Mouse (Mus musculus): Measurements from ENCODE around the gene Abcc4. TPM values are rescaled to one million over a fixed set of nuclear protein-coding genes. Genes with fewer than 3 reads are reported as not detected.

The Abcc4 gene
- total RNA-seq, 1 experiment from 2014 or later = 13.3 TPM

DNA sequence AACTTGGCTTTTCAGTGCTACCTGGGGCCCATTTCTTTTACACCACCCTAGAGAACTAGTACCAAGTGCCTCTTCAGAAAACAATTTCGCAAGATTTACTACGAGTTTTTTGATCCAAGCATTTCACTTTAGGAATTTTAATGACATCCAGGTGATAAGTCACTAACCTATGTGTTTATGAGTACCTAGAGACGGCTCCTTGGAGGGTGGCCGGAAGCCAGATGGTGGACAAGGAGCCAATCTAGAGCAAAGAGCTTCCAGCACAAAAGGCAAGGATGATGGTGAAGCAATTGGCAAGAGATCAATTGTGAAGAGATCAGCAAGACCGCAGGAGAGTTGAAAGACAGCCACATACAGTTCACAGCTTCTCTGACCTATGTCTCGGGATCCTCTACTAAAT is 8.7 kb upstream of the Abcc4 start:
- no peak for ATAC-seq (replicated peaks in 1 of 2; ENCODE audit: insufficient read depth in 1 of 2, low FRiP score in 2 of 2, low TSS enrichment in 1 of 2, low read depth in 1 of 2, poor library complexity in 2 of 2, severe bottlenecking in 2 of 2)

DNA sequence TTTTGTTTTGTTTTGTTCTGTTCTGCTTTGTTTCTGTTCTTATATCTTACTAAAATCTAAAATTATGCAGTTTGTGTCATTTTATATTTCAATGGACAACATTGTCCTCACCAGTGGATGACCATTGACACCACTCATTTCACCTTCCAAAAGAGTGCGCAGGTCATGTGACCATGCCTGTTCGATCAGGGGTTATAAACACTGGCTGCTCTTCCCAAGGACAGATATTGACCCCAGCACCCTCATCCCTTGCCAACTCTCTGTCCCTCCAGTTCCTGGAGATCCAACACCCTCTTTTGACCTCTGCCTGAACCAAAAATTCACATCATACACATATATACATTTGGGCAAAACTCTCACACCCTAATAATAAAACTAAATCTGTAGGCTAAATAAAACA is 8.3 kb upstream of the Abcc4 start:
- ATAC-seq (replicated peaks in 1 of 2; ENCODE audit: insufficient read depth in 1 of 2, low FRiP score in 2 of 2, low TSS enrichment in 1 of 2, low read depth in 1 of 2, poor library complexity in 2 of 2, severe bottlenecking in 2 of 2) = no peak

DNA sequence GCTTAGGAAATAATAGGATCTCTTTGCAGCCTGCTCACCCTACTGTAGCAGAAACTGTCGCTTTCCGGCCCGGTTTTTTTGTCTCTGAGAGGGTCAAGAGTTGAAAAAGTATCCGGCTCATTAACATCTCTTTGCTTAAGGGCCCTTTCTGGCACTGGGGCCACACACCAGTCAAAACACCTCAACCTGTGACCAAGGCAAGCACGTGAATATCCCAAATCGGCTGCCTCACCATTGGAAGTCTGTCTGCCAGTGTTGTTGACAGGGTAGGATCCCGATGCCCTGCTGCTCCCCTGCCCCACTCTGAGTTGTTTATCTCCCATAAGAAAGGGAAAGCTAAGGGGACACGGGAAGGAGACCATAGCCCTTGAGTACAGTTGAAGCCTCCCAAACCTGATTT is 7.8 kb upstream of the Abcc4 start:
- no peak for ATAC-seq (replicated peaks in 1 of 2; ENCODE audit: insufficient read depth in 1 of 2, low FRiP score in 2 of 2, low TSS enrichment in 1 of 2, low read depth in 1 of 2, poor library complexity in 2 of 2, severe bottlenecking in 2 of 2)

DNA sequence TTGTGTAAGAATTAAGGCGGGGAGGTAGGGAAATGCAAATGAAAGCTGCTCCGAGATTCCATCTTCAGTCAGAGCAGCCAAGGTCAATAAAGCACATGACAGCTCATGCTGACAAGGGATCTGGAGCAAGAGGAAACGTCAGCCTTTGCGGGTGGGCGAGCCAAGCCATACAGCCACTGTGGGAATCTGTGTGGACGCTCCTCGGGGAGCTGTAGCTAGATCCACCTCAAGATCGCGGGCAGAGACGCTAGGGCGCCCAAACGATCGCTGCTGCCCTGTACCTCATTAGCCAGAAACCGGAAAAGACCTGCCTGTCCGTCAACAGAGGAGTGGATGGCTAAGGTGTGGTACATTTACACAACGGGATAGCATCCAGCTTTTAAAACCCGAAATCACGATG is 7.4 kb upstream of the Abcc4 start:
- peak in 1 of 2 experiments; percentile 14; a peak in 1 of 4 replicates for ATAC-seq (replicated peaks in 1 of 2; ENCODE audit: insufficient read depth in 1 of 2, low FRiP score in 2 of 2, low TSS enrichment in 1 of 2, low read depth in 1 of 2, poor library complexity in 2 of 2, severe bottlenecking in 2 of 2)

DNA sequence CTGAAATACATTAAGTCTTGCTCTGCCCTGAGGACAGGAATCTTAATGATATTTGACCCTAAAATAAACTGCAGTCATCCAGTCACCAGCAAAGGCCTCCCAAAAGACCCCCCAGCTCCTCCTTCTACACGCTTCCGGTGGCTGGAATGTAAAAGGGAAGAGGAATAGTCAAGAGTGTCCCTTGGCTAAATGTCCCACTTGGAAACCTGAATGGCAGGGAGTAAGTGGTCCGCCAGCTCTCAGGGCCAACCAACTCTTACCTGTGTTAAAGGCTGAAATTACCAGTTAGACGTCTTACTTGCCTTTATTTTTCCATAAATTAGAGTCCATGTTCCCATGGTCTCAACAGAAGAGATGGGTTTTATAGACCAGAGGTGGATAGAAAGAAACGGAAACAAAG is 6.9 kb upstream of the Abcc4 start:
- no peak for ATAC-seq (replicated peaks in 1 of 2; ENCODE audit: insufficient read depth in 1 of 2, low FRiP score in 2 of 2, low TSS enrichment in 1 of 2, low read depth in 1 of 2, poor library complexity in 2 of 2, severe bottlenecking in 2 of 2)

DNA sequence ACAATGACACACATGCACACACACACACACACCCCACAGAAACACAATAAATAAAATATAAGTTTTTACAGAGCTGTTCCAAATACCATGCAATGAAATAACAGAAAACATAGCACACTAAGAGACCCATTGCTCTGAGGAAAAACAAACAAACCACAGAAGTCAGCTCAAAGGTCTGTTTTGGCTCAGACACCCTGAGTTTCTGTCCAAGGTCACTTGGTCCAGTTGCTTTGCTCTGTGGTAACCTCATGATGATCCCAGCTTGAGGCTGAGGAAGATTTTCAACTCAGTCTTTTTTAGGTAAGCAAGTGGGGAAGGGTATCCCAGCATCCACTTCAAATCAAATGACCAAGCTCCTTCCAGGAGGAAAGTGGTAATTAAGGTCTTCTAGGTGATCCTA is 4.9 kb upstream of the Abcc4 start:
- ATAC-seq (replicated peaks in 1 of 2; ENCODE audit: insufficient read depth in 1 of 2, low FRiP score in 2 of 2, low TSS enrichment in 1 of 2, low read depth in 1 of 2, poor library complexity in 2 of 2, severe bottlenecking in 2 of 2) = no peak

DNA sequence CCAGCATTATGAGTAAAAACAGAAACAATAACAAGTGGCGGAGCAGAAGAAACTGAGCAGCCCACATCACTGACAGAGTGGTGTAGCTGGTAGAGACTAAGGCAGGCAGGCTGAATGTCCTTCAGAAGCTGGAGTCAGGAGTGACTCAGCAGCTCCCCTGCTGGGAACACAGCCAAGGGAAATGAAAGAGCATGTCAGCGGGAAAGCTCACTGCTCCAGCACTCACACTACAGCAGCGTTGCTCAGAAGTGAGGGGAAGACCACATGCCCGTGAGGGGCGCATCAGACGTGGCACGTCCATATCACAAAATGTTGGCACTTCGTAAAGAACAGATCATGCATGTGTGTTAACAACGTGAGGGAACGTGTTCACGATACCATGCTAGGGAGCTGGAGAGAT is 3.7 kb upstream of the Abcc4 start:
- ATAC-seq (replicated peaks in 1 of 2; ENCODE audit: insufficient read depth in 1 of 2, low FRiP score in 2 of 2, low TSS enrichment in 1 of 2, low read depth in 1 of 2, poor library complexity in 2 of 2, severe bottlenecking in 2 of 2) = peak; percentile 84 to 85

DNA sequence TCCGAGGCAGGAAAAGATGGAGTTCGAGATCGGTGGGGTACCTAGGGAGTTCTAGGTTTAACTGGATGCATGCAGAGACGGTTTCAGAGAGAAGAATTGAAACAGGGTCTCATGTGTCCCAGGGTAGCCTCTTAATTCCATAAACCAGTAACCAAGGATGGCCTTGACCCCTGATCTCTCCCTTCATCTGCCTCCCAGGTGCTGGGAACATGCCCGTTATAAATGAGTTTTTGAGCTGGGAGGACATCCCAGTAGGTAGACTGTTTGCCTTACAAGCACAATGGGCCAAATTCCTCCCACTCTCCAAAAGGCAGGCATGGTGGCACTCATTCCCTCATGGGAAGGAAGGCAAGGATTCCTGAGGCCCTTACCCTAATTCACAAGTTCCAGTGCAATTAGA is 2.1 kb upstream of the Abcc4 start:
- ATAC-seq (replicated peaks in 1 of 2; ENCODE audit: insufficient read depth in 1 of 2, low FRiP score in 2 of 2, low TSS enrichment in 1 of 2, low read depth in 1 of 2, poor library complexity in 2 of 2, severe bottlenecking in 2 of 2) = no peak

DNA sequence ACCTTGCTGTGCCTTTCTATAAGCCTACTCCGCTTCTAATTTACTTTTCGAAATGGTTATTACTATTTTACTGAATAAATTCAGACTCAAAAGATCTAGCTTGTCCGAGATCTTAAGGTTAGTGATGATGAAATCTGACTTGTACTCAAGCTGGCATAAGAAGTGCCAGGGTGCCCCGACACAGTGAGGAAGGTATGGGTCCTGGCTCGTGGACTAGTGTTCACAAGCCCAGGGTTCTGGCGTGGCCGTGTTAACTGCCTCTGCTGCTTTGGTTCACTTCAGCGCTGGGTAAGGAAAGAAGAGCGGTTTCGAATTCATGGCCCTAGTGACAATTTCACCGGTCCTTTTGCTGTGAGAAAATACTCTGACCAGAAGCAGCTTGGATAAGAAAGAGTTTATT is 943 bp upstream of the Abcc4 start:
- no peak for ATAC-seq (replicated peaks in 1 of 2; ENCODE audit: insufficient read depth in 1 of 2, low FRiP score in 2 of 2, low TSS enrichment in 1 of 2, low read depth in 1 of 2, poor library complexity in 2 of 2, severe bottlenecking in 2 of 2)

DNA sequence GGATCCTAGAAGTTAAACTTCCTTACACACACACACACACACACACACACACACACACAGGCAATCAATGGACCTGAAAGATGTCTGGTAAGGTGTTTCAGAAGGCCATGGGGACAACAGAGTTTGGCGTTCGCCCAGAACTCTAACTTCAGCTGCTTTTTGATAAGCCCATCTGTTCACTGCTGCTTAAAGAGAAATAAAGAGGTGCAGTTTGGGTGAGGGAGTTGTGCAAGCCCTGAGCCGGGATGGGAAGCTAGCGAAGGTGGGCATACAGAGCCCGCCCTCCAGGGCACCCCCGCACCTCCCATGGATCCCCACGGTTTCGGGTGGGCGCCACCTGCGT is 583 bp downstream of the Abcc4 start:
- ATAC-seq (replicated peaks in 1 of 2; ENCODE audit: insufficient read depth in 1 of 2, low FRiP score in 2 of 2, low TSS enrichment in 1 of 2, low read depth in 1 of 2, poor library complexity in 2 of 2, severe bottlenecking in 2 of 2) = no peak

DNA sequence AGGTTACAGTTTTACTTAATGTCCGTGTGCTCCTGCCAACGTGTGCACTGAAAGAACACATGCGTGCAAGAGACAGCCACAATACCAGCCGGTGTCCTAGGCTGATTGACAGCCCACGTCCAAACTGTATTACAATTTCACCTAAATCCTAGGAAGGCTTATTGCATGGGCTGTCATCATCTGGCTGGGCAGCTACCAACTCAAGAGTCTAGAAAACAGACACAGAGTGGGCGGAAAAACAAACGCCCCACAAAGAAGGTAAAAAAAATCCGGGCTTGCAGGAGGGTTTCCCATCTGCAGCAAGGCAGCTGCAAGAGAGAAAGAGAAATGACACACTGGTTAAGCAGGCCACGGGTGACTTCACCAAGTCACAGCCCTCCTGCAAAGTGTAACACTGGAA is 2.7 kb downstream of the Abcc4 start:
- ATAC-seq (replicated peaks in 1 of 2; ENCODE audit: insufficient read depth in 1 of 2, low FRiP score in 2 of 2, low TSS enrichment in 1 of 2, low read depth in 1 of 2, poor library complexity in 2 of 2, severe bottlenecking in 2 of 2) = no peak

DNA sequence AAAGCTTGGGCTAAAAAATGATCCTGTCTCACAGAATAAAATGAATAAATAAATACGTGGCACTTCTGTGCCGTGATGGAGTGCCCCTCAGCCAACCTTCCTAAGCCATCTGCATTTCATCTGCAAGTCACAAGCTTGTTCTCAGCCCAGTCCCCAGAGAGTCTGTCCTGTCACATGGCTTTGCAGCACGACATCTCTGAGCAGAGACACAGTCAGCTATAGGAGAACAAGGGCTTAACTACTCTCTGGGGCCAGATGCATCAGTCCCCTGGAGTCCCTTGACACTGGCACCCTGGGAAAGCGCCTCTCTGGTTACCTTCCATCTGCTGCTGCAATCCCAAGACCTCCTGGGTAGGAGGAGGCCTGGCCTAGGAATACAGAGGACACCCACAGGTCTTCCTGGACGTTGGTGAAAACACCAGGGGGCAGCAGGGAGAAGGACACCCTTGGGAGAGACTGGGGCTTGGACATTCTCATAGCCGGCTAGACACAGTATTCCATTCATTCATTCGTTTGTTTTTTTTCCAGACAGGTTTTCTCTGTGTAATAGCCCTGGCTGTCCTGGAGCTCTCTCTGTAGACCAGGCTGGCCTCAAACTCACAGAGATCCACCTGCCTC is 3.9 kb downstream of the Abcc4 start:
- no peak for ATAC-seq (replicated peaks in 1 of 2; ENCODE audit: insufficient read depth in 1 of 2, low FRiP score in 2 of 2, low TSS enrichment in 1 of 2, low read depth in 1 of 2, poor library complexity in 2 of 2, severe bottlenecking in 2 of 2)

DNA sequence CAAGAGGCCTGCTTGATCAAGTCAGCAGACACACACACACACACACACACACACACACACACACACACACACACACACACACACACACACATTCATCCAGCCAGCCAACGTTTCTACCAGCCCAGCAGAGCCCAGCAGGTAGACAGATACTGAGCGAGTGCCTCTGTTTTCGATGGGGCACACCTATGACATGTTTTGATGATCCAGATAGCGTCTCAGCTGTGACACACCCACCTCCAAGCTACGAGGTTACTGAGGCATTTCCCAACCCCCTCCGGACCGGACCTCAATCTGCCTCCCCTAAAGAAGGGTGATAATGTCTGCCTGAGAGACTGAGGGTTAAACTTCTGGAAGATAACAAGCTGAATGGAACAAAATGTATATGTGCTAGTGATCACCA is 5.4 kb downstream of the Abcc4 start:
- ATAC-seq (replicated peaks in 1 of 2; ENCODE audit: insufficient read depth in 1 of 2, low FRiP score in 2 of 2, low TSS enrichment in 1 of 2, low read depth in 1 of 2, poor library complexity in 2 of 2, severe bottlenecking in 2 of 2) = no peak

DNA sequence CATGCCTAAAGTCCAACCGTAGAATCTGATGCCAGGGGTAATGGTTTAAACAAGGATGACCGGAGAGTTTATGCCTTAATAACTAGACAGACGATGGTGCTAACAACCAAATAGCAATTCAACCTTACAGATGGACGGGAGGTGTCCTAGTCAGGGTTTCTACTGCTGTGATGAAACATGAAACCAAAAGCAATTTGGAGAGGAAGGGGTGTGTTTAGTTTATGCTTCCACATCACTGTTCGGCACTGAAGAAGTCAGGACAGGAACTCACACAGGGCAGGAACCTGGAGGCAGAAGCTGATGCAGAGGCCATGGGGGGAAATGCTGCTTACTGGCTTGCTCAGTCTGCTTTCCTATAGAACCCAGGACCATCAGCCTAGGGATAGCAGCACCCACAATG is 6.1 kb downstream of the Abcc4 start:
- peak; percentile 60 to 90; a peak in 3 of 4 replicates for ATAC-seq (replicated peaks in 1 of 2; ENCODE audit: insufficient read depth in 1 of 2, low FRiP score in 2 of 2, low TSS enrichment in 1 of 2, low read depth in 1 of 2, poor library complexity in 2 of 2, severe bottlenecking in 2 of 2)

DNA sequence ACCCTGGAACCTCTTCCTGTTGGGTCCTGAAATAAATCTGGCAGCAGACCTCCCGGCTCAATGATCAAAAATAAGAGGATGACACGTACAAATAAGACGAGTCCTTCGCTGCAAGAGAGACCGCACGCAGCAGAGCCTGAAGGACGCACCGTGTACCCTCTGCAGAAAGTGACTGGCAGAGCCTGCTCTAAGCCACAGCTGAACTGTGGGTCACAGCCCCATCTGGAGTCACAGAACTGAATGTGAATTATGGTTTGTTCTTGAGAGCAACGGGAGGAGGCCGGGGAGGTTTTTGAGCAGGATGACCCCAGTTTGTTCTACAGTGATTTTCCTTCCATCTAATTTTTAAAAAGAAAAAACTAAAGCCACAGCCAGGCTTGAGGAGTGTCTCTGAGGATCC is 6.5 kb downstream of the Abcc4 start:
- ATAC-seq (replicated peaks in 1 of 2; ENCODE audit: insufficient read depth in 1 of 2, low FRiP score in 2 of 2, low TSS enrichment in 1 of 2, low read depth in 1 of 2, poor library complexity in 2 of 2, severe bottlenecking in 2 of 2) = 0 out of 4 replicates have a peak, but pooled peaks have one; percentile 7 to 33

DNA sequence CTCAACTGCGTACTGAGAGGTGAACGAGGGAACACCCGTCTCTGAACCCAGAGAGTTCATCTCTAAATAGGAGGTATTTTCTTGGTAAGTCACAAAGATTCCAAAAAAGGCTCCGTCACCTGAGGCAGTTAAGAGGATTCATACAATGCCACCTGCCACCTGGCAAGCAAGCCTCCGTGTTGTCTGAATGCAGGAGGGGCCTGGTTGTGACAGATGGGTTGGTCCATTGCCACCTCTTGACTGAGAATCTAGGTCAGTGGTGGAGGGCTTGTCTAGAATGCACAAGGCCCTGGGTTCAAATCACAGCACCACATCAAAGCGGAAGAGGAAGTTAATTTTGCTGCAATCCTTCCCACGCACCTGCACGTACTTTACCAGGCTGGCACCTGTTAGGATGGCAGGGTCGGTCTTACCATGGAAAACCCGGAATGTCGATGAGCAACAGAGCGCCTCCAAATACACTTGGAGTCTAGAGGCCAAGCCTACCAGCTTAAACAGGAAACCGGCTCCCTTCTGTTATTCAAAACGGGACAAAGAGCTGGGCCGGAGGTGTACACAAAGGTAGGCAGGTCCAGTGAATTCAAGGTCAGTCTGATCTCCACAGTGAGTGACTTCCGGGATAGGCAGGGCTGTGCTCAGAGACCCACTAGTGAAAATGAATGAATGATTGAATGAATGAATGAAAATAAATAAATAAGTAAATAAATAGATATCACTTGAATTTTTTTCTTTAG is 9.3 kb downstream of the Abcc4 start:
- no peak for ATAC-seq (replicated peaks in 1 of 2; ENCODE audit: insufficient read depth in 1 of 2, low FRiP score in 2 of 2, low TSS enrichment in 1 of 2, low read depth in 1 of 2, poor library complexity in 2 of 2, severe bottlenecking in 2 of 2)

DNA sequence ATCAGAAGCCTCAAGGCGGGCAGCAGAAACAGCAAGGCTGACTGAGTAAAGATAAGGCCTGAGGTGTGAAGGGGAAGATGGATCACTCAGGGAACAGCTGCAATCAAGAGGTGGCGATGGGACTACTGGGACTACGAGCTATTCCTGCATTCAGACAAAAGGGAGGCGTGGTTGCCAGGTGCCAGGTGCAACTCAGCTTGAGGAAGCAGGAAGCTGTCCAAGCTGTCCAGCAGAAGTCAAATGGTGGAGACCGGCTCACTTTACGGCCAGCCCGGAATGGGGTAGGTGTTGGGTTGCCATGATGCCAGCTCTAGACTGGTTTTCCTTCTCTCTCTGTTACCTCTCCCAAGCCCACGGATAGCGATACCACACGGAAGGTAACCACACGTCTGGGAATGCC is 10.2 kb downstream of the Abcc4 start:
- no peak for ATAC-seq (replicated peaks in 1 of 2; ENCODE audit: insufficient read depth in 1 of 2, low FRiP score in 2 of 2, low TSS enrichment in 1 of 2, low read depth in 1 of 2, poor library complexity in 2 of 2, severe bottlenecking in 2 of 2)

DNA sequence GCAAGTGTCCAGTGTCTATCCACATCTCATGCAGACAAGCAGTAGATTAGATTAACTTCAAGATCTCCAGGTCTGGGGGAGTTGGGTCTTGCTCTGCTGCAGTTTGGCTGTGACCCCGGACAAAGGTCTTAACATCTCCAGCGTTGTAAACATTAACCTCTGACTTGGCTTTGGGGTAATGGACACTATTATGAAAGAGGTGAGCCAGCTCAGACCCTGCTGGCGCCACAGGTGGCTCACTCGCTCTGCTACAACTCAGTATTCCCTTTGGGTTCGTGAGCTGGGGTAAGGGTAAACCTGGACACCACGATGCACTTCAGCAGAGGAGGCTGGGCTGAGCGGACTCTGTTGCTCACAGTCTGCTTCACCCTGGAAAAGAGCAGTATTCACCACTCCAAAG is 11.7 kb downstream of the Abcc4 start:
- no peak for ATAC-seq (replicated peaks in 1 of 2; ENCODE audit: insufficient read depth in 1 of 2, low FRiP score in 2 of 2, low TSS enrichment in 1 of 2, low read depth in 1 of 2, poor library complexity in 2 of 2, severe bottlenecking in 2 of 2)

DNA sequence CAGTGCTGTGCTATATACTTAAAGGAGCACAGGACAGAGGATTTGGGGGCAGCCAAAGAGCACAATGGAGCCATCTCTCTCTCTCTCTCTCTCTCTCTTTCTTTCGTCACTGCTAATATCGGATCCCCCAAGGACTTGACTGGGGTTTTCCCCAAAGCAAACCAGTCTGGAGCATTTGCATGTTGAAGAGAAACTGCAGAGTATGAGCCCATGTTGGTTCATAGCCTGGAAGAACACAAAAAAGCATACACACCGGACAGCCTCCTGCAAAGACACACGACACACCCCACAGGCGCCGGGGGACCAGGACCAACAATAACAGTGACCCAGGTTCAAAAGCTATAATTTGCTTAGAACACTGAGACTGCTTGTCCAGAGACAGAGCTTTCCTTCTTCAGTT is 14.1 kb downstream of the Abcc4 start:
- ATAC-seq (replicated peaks in 1 of 2; ENCODE audit: insufficient read depth in 1 of 2, low FRiP score in 2 of 2, low TSS enrichment in 1 of 2, low read depth in 1 of 2, poor library complexity in 2 of 2, severe bottlenecking in 2 of 2) = no peak
